Mouse (Mus musculus): ENCODE results near the gene Aen. TPM values are rescaled to one million over a fixed set of nuclear protein-coding genes. Genes with fewer than 3 reads are reported as not detected.

The Aen gene
- polyA plus RNA-seq, 1 experiment: 77.7 TPM

GRCm38 (mm10) chr7:78884139-78884538 is 11.5 kb upstream of the Aen start:
- TF ChIP-seq FOSL1 (IDR thresholded peaks at IDR 0.05; ENCODE audit: insufficient read depth, low read length, poor library complexity, severe bottlenecking) (no peak), MAX (IDR thresholded peaks at IDR 0.05) (no peak), CEBPB (IDR thresholded peaks at IDR 0.05; ENCODE audit: low read depth) (no peak)
- no peaks in the 10 kb centered on the region for H3K36me3 ChIP-seq (ENCODE audit: control insufficient read depth, insufficient read depth)
- no peak overlapping the region for H3ac ChIP-seq (ENCODE audit: control insufficient read depth, insufficient read length, low read depth)
- no peaks in the 10 kb centered on the region for H3K79me3 ChIP-seq (ENCODE audit: low read depth)
- peaks cover 68% of the 10 kb centered on the region for H3K27me3 ChIP-seq (ENCODE audit: control insufficient read depth, insufficient read depth, insufficient read length)
- H3K4me3 ChIP-seq (ENCODE audit: insufficient read depth, poor library complexity, severe bottlenecking): no peak overlapping the region
- no peaks in the 10 kb centered on the region for H3K79me2 ChIP-seq (ENCODE audit: control insufficient read depth, insufficient read depth)

- Histone ChIP-seq H3K36me3 (ENCODE audit: control insufficient read depth, insufficient read depth) (no peaks in the 10 kb centered on the region), H3K4me3 (ENCODE audit: insufficient read depth, poor library complexity, severe bottlenecking) (no peak overlapping the region), H3ac (ENCODE audit: control insufficient read depth, insufficient read length, low read depth) (no peak overlapping the region), H3K79me2 (ENCODE audit: control insufficient read depth, insufficient read depth) (no peaks in the 10 kb centered on the region), H3K27me3 (ENCODE audit: control insufficient read depth, insufficient read depth, insufficient read length) (peaks cover 68% of the 10 kb centered on the region), H3K79me3 (ENCODE audit: low read depth) (no peaks in the 10 kb centered on the region)
- TF ChIP-seq FOSL1 (IDR thresholded peaks at IDR 0.05; ENCODE audit: insufficient read depth, low read length, poor library complexity, severe bottlenecking) (no peak), CEBPB (IDR thresholded peaks at IDR 0.05; ENCODE audit: low read depth) (no peak), USF1 (IDR thresholded peaks at IDR 0.05; ENCODE audit: low read depth) (no peak), CTCF (IDR thresholded peaks at IDR 0.05; ENCODE audit: control insufficient read depth, insufficient read depth, insufficient read length) (no peak), MYOG (IDR thresholded peaks at IDR 0.05; ENCODE audit: control insufficient read depth, extremely low read depth, insufficient read length) (no peak), MAX (IDR thresholded peaks at IDR 0.05) (no peak)
Measured at GRCm38 (mm10) chr7:78885404-78885803, 10.2 kb upstream of the Aen start.

- Histone ChIP-seq H3K79me3 (ENCODE audit: low read depth) (no peaks in the 10 kb centered on the region), H3K79me2 (ENCODE audit: control insufficient read depth, insufficient read depth) (no peaks in the 10 kb centered on the region), H3ac (ENCODE audit: control insufficient read depth, insufficient read length, low read depth) (no peak overlapping the region), H3K27me3 (ENCODE audit: control insufficient read depth, insufficient read depth, insufficient read length) (peaks cover 59% of the 10 kb centered on the region), H3K36me3 (ENCODE audit: control insufficient read depth, insufficient read depth) (no peaks in the 10 kb centered on the region), H3K4me3 (ENCODE audit: insufficient read depth, poor library complexity, severe bottlenecking) (no peak overlapping the region)
- TF ChIP-seq MYOD1 (IDR thresholded peaks at IDR 0.05; ENCODE audit: control insufficient read depth, insufficient read length, low read depth): no peak
- no peak for TF ChIP-seq USF1 (IDR thresholded peaks at IDR 0.05; ENCODE audit: low read depth)
- TF ChIP-seq FOSL1 (IDR thresholded peaks at IDR 0.05; ENCODE audit: insufficient read depth, low read length, poor library complexity, severe bottlenecking): no peak
- no peak for TF ChIP-seq MAX (IDR thresholded peaks at IDR 0.05)
- no peak for TF ChIP-seq MYOG (IDR thresholded peaks at IDR 0.05; ENCODE audit: control insufficient read depth, extremely low read depth, insufficient read length)
- no peak for TF ChIP-seq CEBPB (IDR thresholded peaks at IDR 0.05; ENCODE audit: low read depth)
Measured at GRCm38 (mm10) chr7:78886496-78886895, 9.2 kb upstream of the Aen start.

- peaks cover 53% of the 10 kb centered on the region for H3K27me3 ChIP-seq (ENCODE audit: control insufficient read depth, insufficient read depth, insufficient read length)
- no peaks in the 10 kb centered on the region for H3K79me2 ChIP-seq (ENCODE audit: control insufficient read depth, insufficient read depth)
- TF ChIP-seq MYOD1 (IDR thresholded peaks at IDR 0.05; ENCODE audit: control insufficient read depth, insufficient read length, low read depth): no peak
- no peak for TF ChIP-seq CEBPB (IDR thresholded peaks at IDR 0.05; ENCODE audit: low read depth)
- TF ChIP-seq CTCF (IDR thresholded peaks at IDR 0.05; ENCODE audit: control insufficient read depth, insufficient read depth, insufficient read length): no peak
- no peak for TF ChIP-seq USF1 (IDR thresholded peaks at IDR 0.05; ENCODE audit: low read depth)
- no peak for TF ChIP-seq FOSL1 (IDR thresholded peaks at IDR 0.05; ENCODE audit: insufficient read depth, low read length, poor library complexity, severe bottlenecking)
- no peak for TF ChIP-seq MYOG (IDR thresholded peaks at IDR 0.05; ENCODE audit: control insufficient read depth, extremely low read depth, insufficient read length)
- TF ChIP-seq MAX (IDR thresholded peaks at IDR 0.05): no peak
- no peak overlapping the region for H3ac ChIP-seq (ENCODE audit: control insufficient read depth, insufficient read length, low read depth)
- H3K4me3 ChIP-seq (ENCODE audit: insufficient read depth, poor library complexity, severe bottlenecking): no peak overlapping the region
- no peaks in the 10 kb centered on the region for H3K79me3 ChIP-seq (ENCODE audit: low read depth)
- no peaks in the 10 kb centered on the region for H3K36me3 ChIP-seq (ENCODE audit: control insufficient read depth, insufficient read depth)
Measured at GRCm38 (mm10) chr7:78887431-78887842, 8.2 kb upstream of the Aen start.

GRCm38 (mm10) chr7:78890641-78891040 is 5.0 kb upstream of the Aen start:
- TF ChIP-seq MYOD1 (IDR thresholded peaks at IDR 0.05; ENCODE audit: control insufficient read depth, insufficient read length, low read depth) (no peak), FOSL1 (IDR thresholded peaks at IDR 0.05; ENCODE audit: insufficient read depth, low read length, poor library complexity, severe bottlenecking) (no peak), CTCF (IDR thresholded peaks at IDR 0.05; ENCODE audit: control insufficient read depth, insufficient read depth, insufficient read length) (peak; percentile 75), MYOG (IDR thresholded peaks at IDR 0.05; ENCODE audit: control insufficient read depth, extremely low read depth, insufficient read length) (no peak), CEBPB (IDR thresholded peaks at IDR 0.05; ENCODE audit: low read depth) (no peak), USF1 (IDR thresholded peaks at IDR 0.05; ENCODE audit: low read depth) (no peak), MAX (IDR thresholded peaks at IDR 0.05) (no peak)

GRCm38 (mm10) chr7:78893917-78894316 is 1.7 kb upstream of the Aen start:
- H3K4me3 ChIP-seq (ENCODE audit: insufficient read depth, poor library complexity, severe bottlenecking): no peak overlapping the region
- H3K79me3 ChIP-seq (ENCODE audit: low read depth): peaks cover 29% of the 10 kb centered on the region
- peaks cover 33% of the 10 kb centered on the region for H3K79me2 ChIP-seq (ENCODE audit: control insufficient read depth, insufficient read depth)
- H3K36me3 ChIP-seq (ENCODE audit: control insufficient read depth, insufficient read depth): peaks cover 5% of the 10 kb centered on the region
- TF ChIP-seq USF1 (IDR thresholded peaks at IDR 0.05; ENCODE audit: low read depth) (no peak), CTCF (IDR thresholded peaks at IDR 0.05; ENCODE audit: control insufficient read depth, insufficient read depth, insufficient read length) (no peak), CEBPB (IDR thresholded peaks at IDR 0.05; ENCODE audit: low read depth) (no peak), FOSL1 (IDR thresholded peaks at IDR 0.05; ENCODE audit: insufficient read depth, low read length, poor library complexity, severe bottlenecking) (no peak), MYOG (IDR thresholded peaks at IDR 0.05; ENCODE audit: control insufficient read depth, extremely low read depth, insufficient read length) (no peak), MYOD1 (IDR thresholded peaks at IDR 0.05; ENCODE audit: control insufficient read depth, insufficient read length, low read depth) (no peak), MAX (IDR thresholded peaks at IDR 0.05) (no peak)
- no peak overlapping the region for H3ac ChIP-seq (ENCODE audit: control insufficient read depth, insufficient read length, low read depth)
- H3K27me3 ChIP-seq (ENCODE audit: control insufficient read depth, insufficient read depth, insufficient read length): peaks cover 13% of the 10 kb centered on the region

More at GRCm38 (mm10) chr7:78890641-78891040, 5.0 kb upstream of the Aen start:
- H3K79me3 ChIP-seq (ENCODE audit: low read depth): no peaks in the 10 kb centered on the region
- H3K4me3 ChIP-seq (ENCODE audit: insufficient read depth, poor library complexity, severe bottlenecking): no peak overlapping the region
- peaks cover 31% of the 10 kb centered on the region for H3K27me3 ChIP-seq (ENCODE audit: control insufficient read depth, insufficient read depth, insufficient read length)
- H3ac ChIP-seq (ENCODE audit: control insufficient read depth, insufficient read length, low read depth): no peak overlapping the region
- H3K36me3 ChIP-seq (ENCODE audit: control insufficient read depth, insufficient read depth): no peaks in the 10 kb centered on the region
- H3K79me2 ChIP-seq (ENCODE audit: control insufficient read depth, insufficient read depth): no peaks in the 10 kb centered on the region
